Mouse (Mus musculus): ENCODE results near the gene Nme4. TPM values are rescaled to one million over a fixed set of nuclear protein-coding genes. Genes with fewer than 3 reads are reported as not detected.

Gene Nme4
- total RNA-seq, 2 experiments from 2014 or later = 70.5 to 103 TPM

Other genes starting within 250 kb of the Nme4 start
- gene Wdr90, start 234.1 kb downstream of the Nme4 start, total RNA-seq (2014; fragmentation: Nextera tagmentation) = 43.3 and 47.4 TPM in 2 replicates
- gene Wdr90, start 234.1 kb downstream of the Nme4 start, total RNA-seq (2017) = 4.6 and 10.0 TPM in 2 replicates
- 87.4 and 109 TPM in 2 replicates for gene Mcrip2, start 226.8 kb downstream of the Nme4 start, total RNA-seq (2014; fragmentation: Nextera tagmentation)
- gene Mcrip2, start 226.8 kb downstream of the Nme4 start, total RNA-seq (2017) = 35.6 and 40.8 TPM in 2 replicates
- 26.3 and 37.6 TPM in 2 replicates for gene Mettl26, start 220.5 kb downstream of the Nme4 start, total RNA-seq (2014; fragmentation: Nextera tagmentation)
- 9.3 and 19.8 TPM in 2 replicates for gene Mettl26, start 220.5 kb downstream of the Nme4 start, total RNA-seq (2017)
- gene Wfikkn1, start 214.7 kb downstream of the Nme4 start, total RNA-seq (2014; fragmentation: Nextera tagmentation) = 0.87 TPM in 1 of 2 replicates, not detected in the other
- 0.19 and 1.4 TPM in 2 replicates for gene Wfikkn1, start 214.7 kb downstream of the Nme4 start, total RNA-seq (2017)
- gene Rab40c, start 175.9 kb downstream of the Nme4 start, total RNA-seq (2014; fragmentation: Nextera tagmentation) = 2.4 and 8.9 TPM in 2 replicates
- gene Rab40c, start 175.9 kb downstream of the Nme4 start, total RNA-seq (2017) = 7.9 and 30.2 TPM in 2 replicates
- gene Pigq, start 150.7 kb downstream of the Nme4 start, total RNA-seq (2014; fragmentation: Nextera tagmentation) = 211 and 231 TPM in 2 replicates
- gene Pigq, start 150.7 kb downstream of the Nme4 start, total RNA-seq (2017) = 102 and 156 TPM in 2 replicates
- not detected in 2 replicates for gene Nhlrc4, start 150.6 kb downstream of the Nme4 start, total RNA-seq (2014; fragmentation: Nextera tagmentation)
- not detected in 2 replicates for gene Nhlrc4, start 150.6 kb downstream of the Nme4 start, total RNA-seq (2017)
- not detected in 2 replicates for gene A930017K11Rik, start 143.0 kb downstream of the Nme4 start, total RNA-seq (2014; fragmentation: Nextera tagmentation)
- gene A930017K11Rik, start 143.0 kb downstream of the Nme4 start, total RNA-seq (2017) = 0.05 TPM in 1 of 2 replicates, not detected in the other
- gene Capn15, start 109.8 kb downstream of the Nme4 start, total RNA-seq (2014; fragmentation: Nextera tagmentation) = 14.8 and 18.4 TPM in 2 replicates
- 1.7 and 3.5 TPM in 2 replicates for gene Capn15, start 109.8 kb downstream of the Nme4 start, total RNA-seq (2017)
- gene Rab11fip3, start 26.0 kb downstream of the Nme4 start, total RNA-seq (2014; fragmentation: Nextera tagmentation) = 0.48 and 3.2 TPM in 2 replicates
- gene Rab11fip3, start 26.0 kb downstream of the Nme4 start, total RNA-seq (2017) = 0.33 and 0.65 TPM in 2 replicates
- 6.8 and 7.7 TPM in 2 replicates for gene Decr2, start 5.3 kb downstream of the Nme4 start, total RNA-seq (2014; fragmentation: Nextera tagmentation)
- gene Decr2, start 5.3 kb downstream of the Nme4 start, total RNA-seq (2017) = 5.6 and 7.8 TPM in 2 replicates
- 38.1 and 41.1 TPM in 2 replicates for gene Tmem8, start 17.7 kb upstream of the Nme4 start, total RNA-seq (2014; fragmentation: Nextera tagmentation)
- gene Tmem8, start 17.7 kb upstream of the Nme4 start, total RNA-seq (2017) = 6.0 and 18.4 TPM in 2 replicates
- gene Mrpl28, start 27.9 kb upstream of the Nme4 start, total RNA-seq (2014; fragmentation: Nextera tagmentation) = 116 and 152 TPM in 2 replicates
- gene Mrpl28, start 27.9 kb upstream of the Nme4 start, total RNA-seq (2017) = 30.1 and 63.1 TPM in 2 replicates
- gene Axin1, start 43.1 kb upstream of the Nme4 start, total RNA-seq (2014; fragmentation: Nextera tagmentation) = 29.2 and 32.1 TPM in 2 replicates
- gene Axin1, start 43.1 kb upstream of the Nme4 start, total RNA-seq (2017) = 39.9 and 208 TPM in 2 replicates
- 14.1 and 22.5 TPM in 2 replicates for gene Pdia2, start 103.5 kb upstream of the Nme4 start, total RNA-seq (2014; fragmentation: Nextera tagmentation)
- gene Pdia2, start 103.5 kb upstream of the Nme4 start, total RNA-seq (2017) = 6.6 and 13.9 TPM in 2 replicates
- 1.4 TPM in 1 of 2 replicates, not detected in the other for gene Rgs11, start 107.3 kb upstream of the Nme4 start, total RNA-seq (2014; fragmentation: Nextera tagmentation)
- not detected in 2 replicates for gene Rgs11, start 107.3 kb upstream of the Nme4 start, total RNA-seq (2017)
- 6.3 and 10.4 TPM in 2 replicates for gene Arhgdig, start 112.2 kb upstream of the Nme4 start, total RNA-seq (2014; fragmentation: Nextera tagmentation)
- 1.0 and 4.5 TPM in 2 replicates for gene Arhgdig, start 112.2 kb upstream of the Nme4 start, total RNA-seq (2017)
- 5.5 and 6.2 TPM in 2 replicates for gene Fam234a, start 148.6 kb upstream of the Nme4 start, total RNA-seq (2014; fragmentation: Nextera tagmentation)
- 4.6 and 5.3 TPM in 2 replicates for gene Fam234a, start 148.6 kb upstream of the Nme4 start, total RNA-seq (2017)
- 92.6 and 106 TPM in 2 replicates for gene Luc7l, start 157.3 kb upstream of the Nme4 start, total RNA-seq (2014; fragmentation: Nextera tagmentation)
- gene Luc7l, start 157.3 kb upstream of the Nme4 start, total RNA-seq (2017) = 156 and 197 TPM in 2 replicates

Data from megakaryocyte-erythroid progenitor cell, adult 5-6 weeks (primary cell).